Mouse (Mus musculus) kidney, embryonic 15.5 days (tissue): ENCODE measurements around the gene C3. TPM values are rescaled to one million over a fixed set of nuclear protein-coding genes. Genes with fewer than 3 reads are reported as not detected.

ENCODE experiments used
- ATAC-seq: fragments of 200-750 bp; cut with Nextera tagmentation; replicated peaks from 2 replicates; pipeline ENCODE4 v1.8.0; 2017; ENCODE audit warnings: moderate TSS enrichment; ENCODE audit not compliant: low FRiP score
- H3K27ac ChIP-seq: fragments of 300-500 bp; sonication (generic); 2 replicates; pipeline ENCODE4 v1.5.1; 2015; ENCODE audit warnings: mild to moderate bottlenecking, inconsistent platforms
- H3K27me3 ChIP-seq: fragments of 300-500 bp; sonication (generic); 2 replicates; pipeline ENCODE4 v1.6.1; 2015; ENCODE audit warnings: inconsistent platforms
- H3K36me3 ChIP-seq: fragments of 300-500 bp; sonication (generic); 2 replicates; pipeline ENCODE4 v1.6.1; 2015; ENCODE audit warnings: inconsistent platforms
- H3K4me1 ChIP-seq: fragments of 300-500 bp; sonication (generic); 2 replicates; pipeline ENCODE4 v1.6.1; 2015; ENCODE audit warnings: inconsistent platforms
- H3K4me2 ChIP-seq: fragments of 300-500 bp; sonication (generic); 2 replicates; pipeline ENCODE4 v1.6.1; 2015; ENCODE audit warnings: moderate library complexity, mild to moderate bottlenecking, inconsistent platforms
- H3K4me3 ChIP-seq: fragments of 300-500 bp; sonication (generic); replicated peaks from 2 replicates; pipeline ENCODE4 v1.5.1; 2015; ENCODE audit warnings: mild to moderate bottlenecking, inconsistent platforms
- H3K9ac ChIP-seq: fragments of 300-500 bp; sonication (generic); 2 replicates; pipeline ENCODE4 v1.6.1; 2015; ENCODE audit warnings: mild to moderate bottlenecking, inconsistent platforms
- H3K9me3 ChIP-seq: fragments of 300-500 bp; sonication (generic); replicated peaks from 2 replicates; pipeline ENCODE4 v1.6.1; 2016; ENCODE audit warnings: inconsistent platforms
- WGBS: fragments of 180-500 bp; shearing (Covaris S2); methylation state at CpG from one replicate; pipeline ENCODE4 v1.1.7; 2015; ENCODE audit warnings: mixed read lengths; 5-methylcytosine and 5-hydroxymethylcytosine counted together
- microRNA-seq: library from miRNA; unstranded; fragments of <30 nt; microRNA quantifications from one replicate; pipeline ENCODE4, GENCODE M21; 2016
- polyA plus RNA-seq: library from polyadenylated mRNA; unstranded; fragments of >200 nt; fragmentation: Nextera tagmentation; extraction: Ambion mirVana; gene quantifications from 2 replicates; pipeline ENCODE4 v1.2.1, GENCODE M21; 2015

Gene C3
- polyA plus RNA-seq, 1 experiment from 2014 or later: 5.4 TPM

DNA sequence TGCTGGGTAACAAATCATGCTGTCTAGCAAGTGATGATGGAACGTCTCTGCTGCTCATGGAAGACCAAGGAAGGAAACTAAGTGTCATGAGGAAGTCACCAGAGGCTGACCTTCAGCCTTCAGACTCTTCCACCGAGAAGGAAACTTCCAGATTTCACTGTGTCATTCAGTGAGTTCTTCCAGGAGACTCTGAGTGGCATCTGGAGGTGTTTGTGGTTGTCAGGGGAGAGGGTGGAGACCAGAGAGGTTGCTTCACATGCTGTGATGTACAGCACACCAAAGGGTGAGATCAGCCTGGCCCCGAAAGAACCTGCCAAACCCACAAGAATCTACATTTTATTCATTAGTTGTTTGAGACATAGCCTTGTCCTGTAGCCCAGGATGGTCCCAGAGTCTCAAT lies 45.1 kb downstream of the C3 start:
- ATAC-seq: no peak
- Histone ChIP-seq H3K4me2 (no peak overlapping the region), H3K36me3 (no peaks in the 10 kb centered on the region), H3K27me3 (no peaks in the 10 kb centered on the region), H3K4me1 (no peaks in the 10 kb centered on the region), H3K27ac (no peak overlapping the region), H3K9ac (no peak overlapping the region), H3K9me3 (no peaks in the 10 kb centered on the region), H3K4me3 (no peak overlapping the region)
- WGBS: 63% methylated on average over 3 of the region's 3 CpGs

DNA sequence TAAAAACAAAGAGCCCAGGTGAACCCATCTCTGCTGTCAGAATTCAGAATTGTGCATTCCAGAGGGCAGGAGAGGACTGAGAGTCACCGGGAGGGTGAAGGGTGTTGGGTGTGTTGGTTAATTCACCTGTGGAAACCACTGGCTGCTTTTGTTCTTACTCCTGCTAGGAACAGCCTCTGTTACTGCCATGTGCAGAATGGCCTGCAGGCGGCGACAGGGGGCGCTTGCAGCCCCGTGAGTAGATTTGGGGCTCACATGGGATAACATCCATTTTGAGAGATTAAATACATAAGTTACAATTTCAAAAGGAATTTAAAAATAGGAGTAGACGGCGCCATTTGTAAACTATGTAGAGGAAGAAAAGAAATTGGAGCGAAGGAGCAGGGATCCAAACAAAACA lies 47.6 kb downstream of the C3 start:
- no peak overlapping the region for H3K27ac ChIP-seq
- H3K27me3 ChIP-seq: no peaks in the 10 kb centered on the region
- H3K36me3 ChIP-seq: no peaks in the 10 kb centered on the region
- no peak overlapping the region for H3K9ac ChIP-seq
- WGBS: 34% methylated on average over 8 of the region's 8 CpGs
- no peaks in the 10 kb centered on the region for H3K4me1 ChIP-seq
- no peaks in the 10 kb centered on the region for H3K9me3 ChIP-seq
- no peak overlapping the region for H3K4me3 ChIP-seq
- H3K4me2 ChIP-seq: no peak overlapping the region
- ATAC-seq: no peak

DNA sequence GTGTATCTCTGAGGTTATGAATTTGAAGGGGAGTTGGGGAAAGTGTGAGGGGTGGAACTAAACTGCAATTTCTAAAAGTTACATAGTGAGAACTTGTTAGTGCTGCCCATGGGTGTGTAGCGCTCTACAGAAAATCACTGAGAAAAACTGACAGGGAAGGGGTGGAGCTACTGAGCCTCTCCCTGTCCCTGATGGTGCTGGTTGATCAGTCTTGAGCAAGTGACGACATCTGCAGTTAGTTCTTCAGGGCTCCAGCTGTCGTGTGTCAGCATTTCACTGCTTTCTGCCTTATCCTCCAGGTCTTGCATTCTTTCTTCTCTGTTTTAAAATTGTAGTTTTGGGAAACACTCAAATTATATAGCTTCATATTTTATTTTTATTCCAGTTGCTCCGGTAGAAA lies 54.6 kb downstream of the C3 start:
- 53% methylated on average over 4 of the region's 4 CpGs for WGBS
- Histone ChIP-seq H3K27ac (no peak overlapping the region), H3K36me3 (no peaks in the 10 kb centered on the region), H3K4me3 (no peak overlapping the region), H3K9me3 (no peaks in the 10 kb centered on the region), H3K4me1 (no peaks in the 10 kb centered on the region), H3K9ac (no peak overlapping the region), H3K4me2 (no peak overlapping the region), H3K27me3 (no peaks in the 10 kb centered on the region)
- no peak for ATAC-seq

DNA sequence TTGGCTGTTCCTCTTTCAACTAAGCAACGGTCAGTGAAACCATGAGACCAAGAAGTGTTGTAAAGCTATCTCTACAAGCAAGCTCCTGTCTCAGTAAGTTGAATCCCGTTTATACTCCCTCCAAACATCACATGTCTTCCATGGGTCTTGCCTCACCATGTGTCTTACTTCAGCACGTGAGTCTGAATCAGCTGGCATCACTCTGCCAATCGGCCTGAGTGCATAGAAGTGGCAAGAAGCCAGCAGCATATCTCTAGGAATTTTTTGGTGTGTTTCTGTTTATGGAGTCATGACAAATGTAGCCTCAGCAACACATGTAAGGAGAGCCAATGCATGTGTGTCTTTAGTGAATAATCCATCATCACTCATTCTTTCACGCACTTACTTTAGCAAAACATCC lies 55.6 kb downstream of the C3 start:
- Histone ChIP-seq H3K4me2 (no peak overlapping the region), H3K4me1 (no peaks in the 10 kb centered on the region), H3K4me3 (no peak overlapping the region), H3K27me3 (no peaks in the 10 kb centered on the region), H3K9me3 (no peaks in the 10 kb centered on the region), H3K9ac (no peak overlapping the region), H3K27ac (no peak overlapping the region), H3K36me3 (no peaks in the 10 kb centered on the region)
- WGBS: 74% methylated on average over 5 of the region's 5 CpGs
- ATAC-seq: no peak

- Histone ChIP-seq H3K9me3 (no peaks in the 10 kb centered on the region), H3K27me3 (no peaks in the 10 kb centered on the region), H3K4me2 (no peak overlapping the region), H3K27ac (no peak overlapping the region), H3K4me3 (no peak overlapping the region), H3K4me1 (peaks cover 2% of the 10 kb centered on the region; the same call in 1 of the 2 replicates), H3K36me3 (no peaks in the 10 kb centered on the region), H3K9ac (no peak overlapping the region)
- WGBS: 36% methylated on average over 5 of the region's 5 CpGs
- no peak for ATAC-seq
Measured at GRCm38 (mm10) chr17:57170616-57171260, 57.2 kb downstream of the C3 start.

DNA sequence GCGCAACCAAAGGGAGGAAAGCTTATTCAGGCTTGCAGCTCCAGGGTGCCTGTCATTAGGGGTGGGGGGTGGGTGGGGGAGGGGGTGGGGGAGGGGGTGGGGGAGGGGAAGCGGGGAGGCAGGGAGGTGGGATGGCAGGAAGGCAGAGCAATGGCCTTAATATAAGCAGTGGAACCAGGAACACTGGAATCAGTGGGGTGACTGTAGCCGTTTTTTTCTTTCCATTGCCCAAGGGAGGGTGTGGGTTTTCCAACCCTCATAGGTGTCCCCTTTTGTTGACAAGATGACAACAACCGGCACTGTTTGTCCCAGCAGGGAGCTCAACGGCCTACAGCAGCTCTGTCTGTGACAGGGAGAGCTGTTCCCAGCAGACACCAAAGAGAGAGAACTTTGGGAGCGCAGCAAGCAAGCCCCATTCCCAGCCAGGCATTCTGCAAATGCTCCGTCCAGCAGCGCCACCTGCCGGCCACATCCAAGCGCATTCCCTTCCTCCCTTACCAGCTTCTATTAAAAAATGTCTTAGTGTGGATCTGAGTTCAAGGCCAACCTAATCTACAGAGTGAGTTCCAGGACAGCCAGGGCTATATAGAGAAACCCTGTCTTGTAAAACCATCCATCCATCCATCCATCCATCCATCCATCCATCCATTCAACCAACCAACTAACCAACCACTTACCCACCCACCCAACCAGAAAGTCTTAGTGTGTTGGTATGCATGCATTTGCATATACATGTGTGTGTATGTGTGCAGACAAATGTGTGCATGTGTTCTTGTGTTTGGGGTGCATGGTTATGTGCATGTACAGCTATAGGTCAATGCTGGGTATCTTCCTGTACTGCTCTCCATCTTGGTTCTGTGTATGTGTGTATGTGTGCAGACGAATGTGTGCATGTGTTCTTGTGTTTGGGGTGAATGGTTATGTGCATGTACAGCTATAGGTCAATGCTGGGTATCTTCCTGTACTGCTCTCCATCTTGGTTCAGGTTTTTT lies 60.8 kb downstream of the C3 start:
- WGBS: 9% methylated on average over 10 of the region's 11 CpGs

More for the DNA sequence above, 60.8 kb downstream of the C3 start:
- H3K4me2 ChIP-seq: peak overlapping the region; percentile 44
- H3K9ac ChIP-seq: no peak overlapping the region
- H3K9me3 ChIP-seq: no peaks in the 10 kb centered on the region
- no peak overlapping the region for H3K27ac ChIP-seq
- H3K4me3 ChIP-seq: no peak overlapping the region
- peaks cover 2% of the 10 kb centered on the region; the same call in 1 of the 2 replicates for H3K4me1 ChIP-seq
- ATAC-seq: peak; percentile 87
- no peaks in the 10 kb centered on the region for H3K27me3 ChIP-seq
- no peaks in the 10 kb centered on the region for H3K36me3 ChIP-seq

Small RNA genes lying within 50 kb of the gene (microRNA-seq; reads per million reads assigned to microRNA genes)
- gene Mir6978: not detected

Other genes starting within 250 kb of the C3 start
- gene Acer1, start 246.0 kb downstream of the C3 start, polyA plus RNA-seq: 0.15 TPM in 1 of 2 replicates, not detected in the other
- 150 and 165 TPM in 2 replicates for gene Clpp, start 237.8 kb downstream of the C3 start, polyA plus RNA-seq
- 55.3 and 56.7 TPM in 2 replicates for gene Alkbh7, start 230.8 kb downstream of the C3 start, polyA plus RNA-seq
- gene Pspn, start 228.1 kb downstream of the C3 start, polyA plus RNA-seq: 0.87 and 1.3 TPM in 2 replicates
- 64.0 and 70.3 TPM in 2 replicates for gene Gtf2f1, start 216.8 kb downstream of the C3 start, polyA plus RNA-seq
- 0.30 and 0.37 TPM in 2 replicates for gene Gm17949, start 216.7 kb downstream of the C3 start, polyA plus RNA-seq
- gene Khsrp, start 196.6 kb downstream of the C3 start, polyA plus RNA-seq: 46.1 TPM in 2 replicates
- 0.26 TPM in 1 of 2 replicates, not detected in the other for gene Slc25a41, start 186.5 kb downstream of the C3 start, polyA plus RNA-seq
- 49.9 and 52.7 TPM in 2 replicates for gene Crb3, start 169.0 kb downstream of the C3 start, polyA plus RNA-seq
- gene Slc25a23, start 168.3 kb downstream of the C3 start, polyA plus RNA-seq: 11.4 and 12.9 TPM in 2 replicates
- 4.7 and 6.0 TPM in 2 replicates for gene Dennd1c, start 149.6 kb downstream of the C3 start, polyA plus RNA-seq
- 23.6 and 29.4 TPM in 2 replicates for gene Tubb4a, start 140.4 kb downstream of the C3 start, polyA plus RNA-seq
- gene Tnfsf9, start 122.8 kb downstream of the C3 start, polyA plus RNA-seq: 10.2 and 10.4 TPM in 2 replicates
- gene Cd70, start 78.4 kb downstream of the C3 start, polyA plus RNA-seq: 0.38 TPM in 1 of 2 replicates, not detected in the other
- 0.08 TPM in 1 of 2 replicates, not detected in the other for gene Tnfsf14, start 34.0 kb downstream of the C3 start, polyA plus RNA-seq
- gene Gpr108, start 20.3 kb upstream of the C3 start, polyA plus RNA-seq: 35.6 and 39.5 TPM in 2 replicates
- 44.5 and 47.5 TPM in 2 replicates for gene Trip10, start 21.3 kb upstream of the C3 start, polyA plus RNA-seq
- gene Vav1, start 51.0 kb upstream of the C3 start, polyA plus RNA-seq: 1.7 and 1.8 TPM in 2 replicates
- 4.3 and 4.6 TPM in 2 replicates for gene Adgre1, start 130.6 kb upstream of the C3 start, polyA plus RNA-seq